Mouse (Mus musculus) stomach, embryonic 16.5 days (tissue): Measurements from ENCODE around the gene Zfp428. TPM values are rescaled to one million over a fixed set of nuclear protein-coding genes. Genes with fewer than 3 reads are reported as not detected.

ENCODE experiments used
- ATAC-seq: fragments of 200-750 bp; cut with Nextera tagmentation; 2 replicates; pipeline ENCODE4 v1.8.0; 2017; ENCODE audit warnings: moderate number of reproducible peaks, moderate TSS enrichment; ENCODE audit not compliant: insufficient read depth, low FRiP score
- H3K27ac ChIP-seq: fragments of 300-500 bp; sonication (generic); 2 replicates; pipeline ENCODE4 v1.5.1; 2014; ENCODE audit warnings: low read length
- H3K27me3 ChIP-seq: fragments of 300-500 bp; sonication (generic); 2 replicates; pipeline ENCODE4 v1.6.1; 2014; ENCODE audit warnings: low read length, control low read depth, mixed read lengths; ENCODE audit not compliant: control insufficient read depth, insufficient read depth
- H3K36me3 ChIP-seq: fragments of 300-500 bp; sonication (generic); 2 replicates; pipeline ENCODE4 v1.6.1; 2014; ENCODE audit warnings: low read length; ENCODE audit not compliant: control insufficient read depth, insufficient read depth
- H3K4me1 ChIP-seq: fragments of 300-500 bp; sonication (generic); 2 replicates; pipeline ENCODE4 v1.6.1; 2014; ENCODE audit warnings: low read length, control low read depth, mixed read lengths; ENCODE audit not compliant: control insufficient read depth, insufficient read depth
- H3K4me2 ChIP-seq: fragments of 300-500 bp; sonication (generic); 2 replicates; pipeline ENCODE4 v1.6.1; 2014; ENCODE audit warnings: low read depth, low read length, mixed read lengths
- H3K4me3 ChIP-seq: fragments of 300-500 bp; sonication (generic); replicated peaks from 2 replicates; pipeline ENCODE4 v1.5.1; 2014; ENCODE audit warnings: mild to moderate bottlenecking, low read length
- H3K9ac ChIP-seq: fragments of 300-500 bp; sonication (generic); 2 replicates; pipeline ENCODE4 v1.6.1; 2014; ENCODE audit warnings: low read length
- H3K9me3 ChIP-seq: fragments of 300-500 bp; sonication (generic); replicated peaks from 2 replicates; pipeline ENCODE4 v1.6.1; 2016; ENCODE audit warnings: low read length, control low read depth; ENCODE audit not compliant: control insufficient read depth
- WGBS: fragments of 180-500 bp; shearing (Covaris S2); extraction: QIAGEN DNeasy Blood & Tissue Kit; methylation state at CpG from one replicate; pipeline ENCODE4 v1.1.7; 2014; 5-methylcytosine and 5-hydroxymethylcytosine counted together
- polyA plus RNA-seq: library from polyadenylated mRNA; unstranded; fragments of >200 nt; fragmentation: Nextera tagmentation; extraction: Ambion mirVana; gene quantifications from 2 replicates; pipeline ENCODE4 v1.2.1, GENCODE M21; 2015

Zfp428 gene
- polyA plus RNA-seq, 1 experiment from 2014 or later, result 24.6 TPM

- H3K4me3 ChIP-seq, result no peak overlapping the region
- H3K27ac ChIP-seq, result no peak overlapping the region
- no peaks in the 10 kb centered on the region for H3K27me3 ChIP-seq
- WGBS, result 56% methylated on average over 39 of the region's 42 CpGs
- peaks cover 14% of the 10 kb centered on the region for H3K4me1 ChIP-seq
- no peak overlapping the region for H3K9ac ChIP-seq
- H3K36me3 ChIP-seq, result peaks cover 11% of the 10 kb centered on the region; the same call in 1 of the 2 replicates
- no peak for ATAC-seq
- H3K4me2 ChIP-seq, result no peak overlapping the region
- no peaks in the 10 kb centered on the region for H3K9me3 ChIP-seq
Measured at GRCm38 (mm10) chr7:24533806-24534205, 27.0 kb downstream of the Zfp428 start.

GRCm38 (mm10) chr7:24534301-24534700 lies 27.5 kb downstream of the Zfp428 start:
- no peak overlapping the region for H3K4me2 ChIP-seq
- no peaks in the 10 kb centered on the region for H3K27me3 ChIP-seq
- H3K36me3 ChIP-seq, result peaks cover 11% of the 10 kb centered on the region; the same call in 1 of the 2 replicates
- no peak overlapping the region for H3K27ac ChIP-seq
- 56% methylated on average over 19 of the region's 19 CpGs for WGBS
- ATAC-seq, result no peak
- H3K4me3 ChIP-seq, result no peak overlapping the region
- no peak overlapping the region for H3K9ac ChIP-seq
- H3K9me3 ChIP-seq, result no peaks in the 10 kb centered on the region
- peaks cover 14% of the 10 kb centered on the region for H3K4me1 ChIP-seq

GRCm38 (mm10) chr7:24537081-24537480 lies 30.3 kb downstream of the Zfp428 start:
- no peak overlapping the region for H3K27ac ChIP-seq
- H3K4me1 ChIP-seq, result peaks cover 5% of the 10 kb centered on the region
- H3K4me2 ChIP-seq, result no peak overlapping the region
- no peak for ATAC-seq
- 79% methylated on average over 4 of the region's 4 CpGs for WGBS
- H3K4me3 ChIP-seq, result no peak overlapping the region
- no peaks in the 10 kb centered on the region for H3K9me3 ChIP-seq
- H3K27me3 ChIP-seq, result no peaks in the 10 kb centered on the region
- no peak overlapping the region for H3K9ac ChIP-seq
- peaks cover 11% of the 10 kb centered on the region; the same call in 1 of the 2 replicates for H3K36me3 ChIP-seq

GRCm38 (mm10) chr7:24537591-24537990 lies 30.8 kb downstream of the Zfp428 start:
- no peaks in the 10 kb centered on the region for H3K9me3 ChIP-seq
- H3K36me3 ChIP-seq, result peaks cover 11% of the 10 kb centered on the region; the same call in 1 of the 2 replicates
- 72% methylated on average over 5 of the region's 5 CpGs for WGBS
- no peak overlapping the region for H3K4me3 ChIP-seq
- no peak for ATAC-seq
- 0 out of 2 replicates have a peak, but pooled peaks cover under 1% of the 10 kb centered on the region for H3K4me1 ChIP-seq
- H3K27me3 ChIP-seq, result no peaks in the 10 kb centered on the region
- no peak overlapping the region for H3K27ac ChIP-seq
- H3K9ac ChIP-seq, result no peak overlapping the region
- H3K4me2 ChIP-seq, result no peak overlapping the region

- H3K9ac ChIP-seq, result no peak overlapping the region
- H3K9me3 ChIP-seq, result no peaks in the 10 kb centered on the region
- no peak for ATAC-seq
- no peaks in the 10 kb centered on the region for H3K4me1 ChIP-seq
- no peak overlapping the region for H3K4me3 ChIP-seq
- 41% methylated on average over 5 of the region's 5 CpGs for WGBS
- no peaks in the 10 kb centered on the region for H3K27me3 ChIP-seq
- H3K36me3 ChIP-seq, result peaks cover 8% of the 10 kb centered on the region; the same call in 1 of the 2 replicates
- no peak overlapping the region for H3K27ac ChIP-seq
- H3K4me2 ChIP-seq, result no peak overlapping the region
Measured at GRCm38 (mm10) chr7:24538154-24538553, 31.3 kb downstream of the Zfp428 start.

- H3K4me3 ChIP-seq, result no peak overlapping the region
- H3K4me1 ChIP-seq, result no peaks in the 10 kb centered on the region
- no peak for ATAC-seq
- H3K27ac ChIP-seq, result no peak overlapping the region
- no peak overlapping the region for H3K4me2 ChIP-seq
- H3K9ac ChIP-seq, result no peak overlapping the region
- 79% methylated on average over 5 of the region's 5 CpGs for WGBS
- H3K27me3 ChIP-seq, result no peaks in the 10 kb centered on the region
- H3K36me3 ChIP-seq, result peaks cover 6% of the 10 kb centered on the region; the same call in 1 of the 2 replicates
- H3K9me3 ChIP-seq, result no peaks in the 10 kb centered on the region
Measured at GRCm38 (mm10) chr7:24538701-24539100, 31.9 kb downstream of the Zfp428 start.

GRCm38 (mm10) chr7:24539686-24540085 lies 32.9 kb downstream of the Zfp428 start:
- Histone ChIP-seq H3K4me1 (no peaks in the 10 kb centered on the region), H3K9ac (no peak overlapping the region), H3K4me3 (no peak overlapping the region), H3K27me3 (no peaks in the 10 kb centered on the region), H3K36me3 (peaks cover 4% of the 10 kb centered on the region; the same call in 1 of the 2 replicates), H3K27ac (peak overlapping the region; percentile 70), H3K4me2 (no peak overlapping the region), H3K9me3 (no peaks in the 10 kb centered on the region)
- WGBS, result 75% methylated on average over 4 of the region's 4 CpGs
- peak; percentile 76; the same call in 1 of the 2 replicates for ATAC-seq

GRCm38 (mm10) chr7:24544506-24544905 lies 37.7 kb downstream of the Zfp428 start:
- Histone ChIP-seq H3K9ac (no peak overlapping the region), H3K4me1 (peaks cover 15% of the 10 kb centered on the region), H3K4me3 (no peak overlapping the region), H3K36me3 (no peaks in the 10 kb centered on the region), H3K27ac (no peak overlapping the region), H3K27me3 (no peaks in the 10 kb centered on the region), H3K4me2 (no peak overlapping the region), H3K9me3 (no peaks in the 10 kb centered on the region)
- WGBS, result 83% methylated on average over 2 of the region's 2 CpGs
- ATAC-seq, result no peak

- H3K9ac ChIP-seq, result peak within 1 kb of the TSS; percentile 92
- H3K27ac ChIP-seq, result peak within 1 kb of the TSS; percentile 93
- no peaks in the 10 kb centered on the region for H3K27me3 ChIP-seq
- no peaks in the 10 kb centered on the region for H3K9me3 ChIP-seq
- peak within 1 kb of the TSS; percentile 81 for H3K4me2 ChIP-seq
- peaks cover 3% of the 10 kb centered on the region; the same call in 1 of the 2 replicates for H3K36me3 ChIP-seq
- H3K4me1 ChIP-seq, result peaks cover 15% of the 10 kb centered on the region
- 0 out of 2 replicates have a peak, but pooled peaks have one; percentile 5 for ATAC-seq
- peak within 1 kb of the TSS; percentile 89 for H3K4me3 ChIP-seq
- WGBS, result 37% methylated on average over 13 of the region's 13 CpGs
Measured at GRCm38 (mm10) chr7:24546068-24546614, 39.3 kb downstream of the Zfp428 start, which contains the start of the genes Pinlyp and Xrcc1. Pinlyp (minus strand) TSS chr7:24546118. Xrcc1 (plus strand) TSS chr7:24546289.
